Mouse (Mus musculus) stomach, postnatal 0 days (tissue): ENCODE data around the gene Lmnb2. TPM values are rescaled to one million over a fixed set of nuclear protein-coding genes. Genes with fewer than 3 reads are reported as not detected.

Experiments
- ATAC-seq: fragments of 200-750 bp; cut with Nextera tagmentation; 2 replicates; pipeline ENCODE4 v1.8.0; 2017; ENCODE audit not compliant: low FRiP score, low TSS enrichment
- DNase-seq: peaks from one replicate; pipeline ENCODE4 v3.0.0-alpha.2; 2016; ENCODE audit warnings: low spot score
- H3K27ac ChIP-seq: fragments of 300-500 bp; sonication (generic); replicated peaks from 2 replicates; pipeline ENCODE4 v1.5.1; 2014; ENCODE audit warnings: mild to moderate bottlenecking, control low read depth
- H3K27me3 ChIP-seq: fragments of 300-500 bp; sonication (generic); 2 replicates; pipeline ENCODE4 v1.6.1; 2014; ENCODE audit warnings: low read length; ENCODE audit not compliant: control insufficient read depth, insufficient read depth
- H3K36me3 ChIP-seq: fragments of 300-500 bp; sonication (generic); 2 replicates; pipeline ENCODE4 v1.6.1; 2014; ENCODE audit warnings: low read length, mixed read lengths; ENCODE audit not compliant: control insufficient read depth, insufficient read depth
- H3K4me1 ChIP-seq: fragments of 300-500 bp; sonication (generic); replicated peaks from 2 replicates; pipeline ENCODE4 v1.6.1; 2014; ENCODE audit warnings: antibody characterized with exemption; ENCODE audit not compliant: control insufficient read depth, insufficient read depth
- H3K4me2 ChIP-seq: fragments of 300-500 bp; sonication (generic); replicated peaks from 2 replicates; pipeline ENCODE4 v1.6.1; 2014; ENCODE audit warnings: low read depth, mild to moderate bottlenecking, control low read depth, moderate library complexity
- H3K4me3 ChIP-seq: fragments of 300-500 bp; sonication (generic); 2 replicates; pipeline ENCODE4 v1.5.1; 2014; ENCODE audit warnings: low read depth, low read length, control low read depth
- H3K9ac ChIP-seq: fragments of 300-500 bp; sonication (generic); 2 replicates; pipeline ENCODE4 v1.6.1; 2014; ENCODE audit warnings: mild to moderate bottlenecking, low read length, control low read depth, mixed read lengths
- H3K9me3 ChIP-seq: fragments of 300-500 bp; sonication (generic); 2 replicates; pipeline ENCODE4 v1.6.1; 2016; ENCODE audit warnings: low read length; ENCODE audit not compliant: control insufficient read depth
- CTCF ChIP-seq: IDR thresholded peaks from 2 replicates; pipeline ENCODE4 v1.5.1; 2016; ENCODE audit warnings: antibody characterized with exemption, low read depth, mild to moderate bottlenecking, moderate library complexity
- EP300 ChIP-seq: optimal IDR thresholded peaks from 2 replicates; pipeline ENCODE3; 2016; ENCODE audit warnings: antibody characterized with exemption
- WGBS: fragments of 180-500 bp; shearing (Covaris S2); extraction: QIAGEN DNeasy Blood & Tissue Kit; methylation state at CpG from one replicate; pipeline ENCODE4 v1.1.7; 2014; 5-methylcytosine and 5-hydroxymethylcytosine counted together
- polyA plus RNA-seq: library from polyadenylated mRNA; unstranded; fragments of >200 nt; fragmentation: Nextera tagmentation; extraction: Ambion mirVana; gene quantifications from 2 replicates; pipeline ENCODE4 v1.2.1, GENCODE M21; 2015

The Lmnb2 gene
- polyA plus RNA-seq, 1 experiment from 2014 or later, result 12.4 TPM

DNA sequence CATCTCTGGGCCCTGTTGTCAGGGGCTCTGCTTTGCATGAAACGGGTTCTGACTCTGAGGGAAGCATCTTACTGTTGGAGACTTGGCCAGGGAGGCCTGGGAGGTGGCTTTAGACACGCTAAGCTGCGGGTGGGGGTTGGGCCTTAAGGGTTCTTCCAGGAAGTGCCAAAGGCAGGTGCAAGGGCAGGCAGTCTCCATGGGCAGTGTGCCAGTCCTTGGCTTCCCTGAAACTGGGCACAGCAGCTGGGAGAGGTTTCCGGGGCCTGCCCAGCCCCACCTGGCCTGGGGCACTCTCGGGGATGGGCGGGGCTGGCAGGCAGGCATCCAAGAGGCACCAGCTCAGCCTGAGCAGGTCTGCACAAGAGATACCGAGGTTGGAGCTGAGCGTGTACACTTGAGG, 19.6 kb upstream of the Lmnb2 start:
- TF ChIP-seq EP300, result no peak
- TF ChIP-seq CTCF, result no peak
- H3K9ac ChIP-seq, result 0 out of 2 replicates have a peak overlapping the region, but pooled peaks have one; percentile 41
- H3K4me2 ChIP-seq, result peak overlapping the region; percentile 12; the same call in 1 of the 2 replicates
- peaks cover 56% of the 10 kb centered on the region for H3K4me1 ChIP-seq
- H3K9me3 ChIP-seq, result no peaks in the 10 kb centered on the region
- no peak overlapping the region for H3K4me3 ChIP-seq
- peak overlapping the region; percentile 91 for H3K27ac ChIP-seq
- DNase-seq, result peak; percentile 96
- H3K36me3 ChIP-seq, result no peaks in the 10 kb centered on the region
- no peaks in the 10 kb centered on the region for H3K27me3 ChIP-seq
- ATAC-seq, result peak; percentile 55
- WGBS, result 27% methylated on average over 8 of the region's 8 CpGs

DNA sequence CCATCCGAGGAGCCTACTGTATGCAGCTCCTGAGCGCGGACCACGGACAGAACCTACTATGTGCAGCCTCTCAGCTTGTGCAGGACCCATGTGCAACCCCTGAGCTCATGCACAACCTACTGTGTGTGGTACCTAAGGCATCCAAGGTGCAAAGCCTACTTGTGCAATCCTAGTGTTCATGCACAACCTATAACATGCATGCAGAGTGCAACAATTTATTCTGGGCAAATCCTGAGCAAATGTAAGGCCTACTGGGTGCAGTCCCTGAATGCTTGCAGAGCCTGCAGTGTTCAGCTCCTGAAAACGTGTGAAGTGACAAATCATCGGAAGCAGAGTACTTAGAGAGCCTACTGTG, 18.7 kb upstream of the Lmnb2 start:
- no peaks in the 10 kb centered on the region for H3K36me3 ChIP-seq
- peak overlapping the region; percentile 27; the same call in 1 of the 2 replicates for H3K4me3 ChIP-seq
- 14% methylated on average over 6 of the region's 6 CpGs for whole genome bisulfite sequencing

DNA sequence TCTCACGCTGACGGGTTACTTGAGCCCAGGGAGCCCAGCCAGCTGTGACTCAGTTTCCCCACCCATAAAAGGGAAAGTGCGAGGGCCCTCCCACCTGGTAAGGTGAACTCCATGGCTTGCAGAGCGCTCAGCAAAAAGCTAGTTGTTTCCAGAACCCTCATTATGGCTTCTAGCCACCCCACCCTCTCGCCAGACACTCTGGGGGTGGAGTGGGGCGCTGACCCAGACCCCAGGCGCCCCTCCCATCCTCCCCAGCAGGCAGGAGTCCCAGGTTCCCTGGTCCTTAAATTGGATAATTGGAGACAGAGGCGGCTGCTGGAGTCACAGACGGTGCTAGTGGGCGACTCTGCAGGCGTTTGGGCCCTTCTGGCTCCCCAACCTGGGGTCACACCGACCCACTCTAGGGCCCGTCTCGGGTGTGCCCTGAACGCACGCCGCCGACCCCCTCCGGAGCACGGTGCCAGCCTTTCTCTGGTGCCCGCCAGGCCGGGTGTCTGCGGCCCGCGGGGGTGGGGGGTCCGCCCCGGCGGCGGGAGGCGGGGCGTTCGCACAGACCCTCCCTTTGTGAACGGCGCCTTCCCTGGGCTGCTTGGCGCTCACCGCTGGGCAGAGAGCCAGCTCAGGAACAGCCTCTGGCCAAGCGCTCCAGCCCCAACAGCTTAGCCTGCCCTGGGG, 18.2 kb upstream of the Lmnb2 start:
- DNase-seq (peak; percentile 85), ATAC-seq (peak; percentile 17; the same call in 1 of the 2 replicates)
- Histone ChIP-seq H3K27me3 (no peaks in the 10 kb centered on the region), H3K4me1 (peaks cover 59% of the 10 kb centered on the region), H3K36me3 (no peaks in the 10 kb centered on the region), H3K4me3 (peak overlapping the region; percentile 27), H3K9ac (peak overlapping the region; percentile 61), H3K27ac (peak overlapping the region; percentile 69), H3K4me2 (peak overlapping the region; percentile 68), H3K9me3 (no peaks in the 10 kb centered on the region)
- 2% methylated on average over 37 of the region's 37 CpGs for WGBS
- no peak for TF ChIP-seq CTCF
- no peak for TF ChIP-seq EP300

More for the DNA sequence above, 18.7 kb upstream of the Lmnb2 start:
- DNase-seq (no peak), ATAC-seq (no peak)
- peak overlapping the region; percentile 91 for H3K27ac ChIP-seq
- peak overlapping the region; percentile 68 for H3K4me2 ChIP-seq
- no peaks in the 10 kb centered on the region for H3K27me3 ChIP-seq
- TF ChIP-seq CTCF (no peak), EP300 (no peak)
- peaks cover 60% of the 10 kb centered on the region for H3K4me1 ChIP-seq
- no peaks in the 10 kb centered on the region for H3K9me3 ChIP-seq
- peak overlapping the region; percentile 61 for H3K9ac ChIP-seq

DNA sequence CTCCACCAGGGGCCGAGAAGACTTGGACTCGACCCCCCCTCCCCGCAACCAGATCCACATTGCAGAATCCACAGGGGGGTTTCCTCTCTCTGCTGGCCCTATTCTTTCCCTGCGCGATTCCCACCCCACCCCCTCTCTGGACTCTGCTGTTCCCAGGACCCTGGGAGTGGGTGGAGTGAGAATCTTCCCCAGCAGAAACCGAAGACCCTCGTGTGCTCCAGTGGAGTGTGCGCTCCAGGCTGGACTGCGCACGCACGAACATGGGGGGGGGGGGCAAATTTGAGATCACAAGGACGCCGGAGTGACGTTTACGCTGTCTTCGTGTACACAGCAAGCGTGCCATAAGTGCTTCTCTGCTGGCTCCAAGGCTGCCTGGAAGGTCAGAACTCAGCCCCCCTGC, 17.7 kb upstream of the Lmnb2 start:
- TF ChIP-seq EP300 (no peak), CTCF (no peak)
- Histone ChIP-seq H3K4me2 (peak overlapping the region; percentile 68), H3K27ac (peak overlapping the region; percentile 69), H3K4me1 (peaks cover 54% of the 10 kb centered on the region), H3K9ac (no peak overlapping the region), H3K9me3 (no peaks in the 10 kb centered on the region), H3K36me3 (no peaks in the 10 kb centered on the region), H3K4me3 (peak overlapping the region; percentile 27), H3K27me3 (no peaks in the 10 kb centered on the region)
- DNase-seq (no peak), ATAC-seq (no peak)
- 16% methylated on average over 16 of the region's 17 CpGs for WGBS

DNA sequence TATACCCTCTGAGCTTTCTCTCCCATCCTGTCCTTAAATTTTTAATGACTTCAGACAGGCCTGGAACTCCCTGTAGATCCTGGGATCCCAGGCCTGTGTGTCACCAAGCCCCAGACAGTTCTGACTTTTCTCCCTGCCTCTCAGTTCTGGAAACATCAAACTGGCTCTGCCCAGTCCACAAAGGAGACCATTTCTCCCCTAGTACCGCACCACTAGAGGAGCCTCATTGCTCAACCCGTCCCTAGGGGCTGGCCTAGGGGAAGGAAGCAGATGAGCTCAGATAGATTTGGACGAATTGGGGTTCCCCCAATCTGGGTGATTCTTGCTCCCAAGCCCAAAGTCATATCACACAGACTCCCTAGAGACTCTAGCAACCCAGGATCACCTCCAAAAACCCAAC, 17.2 kb upstream of the Lmnb2 start:
- H3K4me2 ChIP-seq, result no peak overlapping the region
- 33% methylated on average over 3 of the region's 3 CpGs for WGBS

More for the DNA sequence above, 17.2 kb upstream of the Lmnb2 start:
- TF ChIP-seq EP300, result no peak
- no peak for TF ChIP-seq CTCF
- Histone ChIP-seq H3K27ac (no peak overlapping the region; the same call in 1 of the 2 replicates), H3K9ac (no peak overlapping the region), H3K4me1 (peaks cover 49% of the 10 kb centered on the region), H3K36me3 (no peaks in the 10 kb centered on the region), H3K27me3 (no peaks in the 10 kb centered on the region), H3K9me3 (no peaks in the 10 kb centered on the region), H3K4me3 (no peak overlapping the region)
- DNase-seq (no peak), ATAC-seq (no peak)
